Mouse (Mus musculus) ES-E14 (cell line): ENCODE results near the gene Cdca8. TPM values are rescaled to one million over a fixed set of nuclear protein-coding genes. Genes with fewer than 3 reads are reported as not detected.
"Not testable (repeated sequence)": the region's sequence is repeated elsewhere in the genome, so short reads cannot be mapped to it uniquely, and the experiment has no call there.

ENCODE experiments used
- DNase-seq: peaks from one replicate; pipeline ENCODE4 v3.0.0-alpha.2; 2013; ENCODE audit warnings: low read depth, low spot score
- H3K27ac ChIP-seq: 2 replicates; pipeline ENCODE4 v1.5.1; 2012; ENCODE audit warnings: low read depth, mild to moderate bottlenecking, low read length, moderate library complexity, mixed read lengths; ENCODE audit not compliant: poor library complexity, insufficient read depth, severe bottlenecking
- H3K36me3 ChIP-seq: 2 replicates; pipeline ENCODE4 v1.6.1; 2012; ENCODE audit warnings: mild to moderate bottlenecking, low read length, moderate library complexity, mixed read lengths; ENCODE audit not compliant: control insufficient read depth, poor library complexity, insufficient read depth, severe bottlenecking
- H3K4me1 ChIP-seq, 2 experiments: fragments of 150-350 bp in 1 of 2; sonication (generic) in 1 of 2; 2 replicates each; pipeline ENCODE4 v1.6.1; 2012; ENCODE audit warnings: low read length in 2 of 2, mild to moderate bottlenecking in 1 of 2, mixed read lengths in 1 of 2; ENCODE audit not compliant: control insufficient read depth in 2 of 2, insufficient read depth in 2 of 2, poor library complexity in 1 of 2
- H3K4me3 ChIP-seq, 2 experiments: fragments of 150-350 bp in 1 of 2; sonication (generic) in 1 of 2; 2 replicates each; pipeline ENCODE4 v1.5.1; 2012; ENCODE audit warnings: low read length in 2 of 2, low read depth in 1 of 2, mild to moderate bottlenecking in 1 of 2, mixed read lengths in 1 of 2; ENCODE audit not compliant: insufficient read depth in 1 of 2, poor library complexity in 1 of 2, severe bottlenecking in 1 of 2
- H3K9ac ChIP-seq: 2 replicates; pipeline ENCODE4 v1.6.1; 2012; ENCODE audit warnings: low read depth, mild to moderate bottlenecking, low read length, mixed read lengths; ENCODE audit not compliant: poor library complexity, insufficient read depth, severe bottlenecking
- H3K9me3 ChIP-seq: fragments of 150-350 bp; sonication (generic); 2 replicates; pipeline ENCODE4 v1.6.1; 2012; ENCODE audit warnings: low read depth, mild to moderate bottlenecking, low read length; ENCODE audit not compliant: control insufficient read depth, insufficient read depth
- CHD2 ChIP-seq: IDR thresholded peaks from 2 replicates; pipeline ENCODE4 v1.6.1; 2014; ENCODE audit warnings: mild to moderate bottlenecking, low read depth, low read length, inconsistent platforms
- HCFC1 ChIP-seq: IDR thresholded peaks from 2 replicates; pipeline ENCODE4 v1.6.1; 2012; ENCODE audit warnings: low read length, inconsistent platforms, borderline replicate concordance; ENCODE audit not compliant: insufficient read depth
- MAFK ChIP-seq: IDR thresholded peaks from 2 replicates; pipeline ENCODE4 v1.6.1; 2014; ENCODE audit warnings: mild to moderate bottlenecking, low read depth, low read length, inconsistent platforms; ENCODE audit not compliant: insufficient read depth
- ZC3H11A ChIP-seq: IDR thresholded peaks from 2 replicates; pipeline ENCODE4 v1.6.1; 2012; ENCODE audit warnings: low read depth, mild to moderate bottlenecking, inconsistent platforms, low read length, borderline replicate concordance
- ZNF384 ChIP-seq: IDR thresholded peaks from 2 replicates; pipeline ENCODE4 v1.6.1; 2012; ENCODE audit warnings: low read depth, low read length, inconsistent platforms
- in situ Hi-C, 2 experiments: fragments of 600-800 bp; cut with MboI; formaldehyde crosslinking; loops; one replicate each; pipeline ENCODE4 v1.15.1; 2025; ENCODE audit warnings: low sequenced_read_pairs in 2 of 2, inconsistent platforms in 1 of 2; ENCODE audit not compliant: unreplicated experiment in 2 of 2
- total RNA-seq: library from RNA; depleted of rRNA; stranded (reverse); fragments of 300-350 nt; gene quantifications from 2 replicates; pipeline ENCODE4 v1.2.3, GENCODE M21; 2012; rRNA removed

The Cdca8 gene
- total RNA-seq, result 83.5 and 96.1 TPM in 2 replicates

- H3K4me1 ChIP-seq, in situ Hi-C loops, DNase-seq, H3K9ac ChIP-seq, H3K9me3 ChIP-seq, H3K27ac ChIP-seq: not testable (repeated sequence)
- Histone ChIP-seq H3K36me3 (peaks cover 25% of the 10 kb centered on the region), H3K4me3 (peak within 1 kb of the TSS in 1 of 2 experiments; percentile 95; a peak in 1 of 4 replicates)
Observed at GRCm38 (mm10) chr4:124939211-124939610, at the start of gene Cdca8. Gene Cdca8, minus strand, starts transcription at chr4:124939311.

- H3K4me1 ChIP-seq, result peaks cover 2 to 17% of the 10 kb centered on the region in 2 experiments; a peak in 2 of 4 replicates
- H3K4me3 ChIP-seq, result no peak overlapping the region
- no peak overlapping the region for H3K27ac ChIP-seq
- no peaks in the 10 kb centered on the region for H3K9me3 ChIP-seq
- in situ Hi-C loops, result no loop called here
- no peak overlapping the region for H3K9ac ChIP-seq
- TF ChIP-seq CHD2, result no peak
- no peak for DNase-seq
- H3K36me3 ChIP-seq, result no peaks in the 10 kb centered on the region
Observed at GRCm38 (mm10) chr4:124988382-124988781, 49.3 kb upstream of the Cdca8 start.

- Histone ChIP-seq H3K4me1 (peaks cover 2 to 17% of the 10 kb centered on the region in 2 experiments; a peak in 2 of 4 replicates), H3K36me3 (no peaks in the 10 kb centered on the region), H3K9ac (no peak overlapping the region), H3K27ac (no peak overlapping the region), H3K4me3 (no peak overlapping the region), H3K9me3 (no peaks in the 10 kb centered on the region)
- DNase-seq, result no peak
- TF ChIP-seq ZNF384 (no peak), CHD2 (no peak), ZC3H11A (no peak), MAFK (no peak), HCFC1 (no peak)
- in situ Hi-C loops, result no loop called here
Observed at GRCm38 (mm10) chr4:124987711-124988097, 48.6 kb upstream of the Cdca8 start.

GRCm38 (mm10) chr4:124986739-124987710, 47.9 kb upstream of the Cdca8 start:
- in situ Hi-C loops, result no loop called here
- H3K9me3 ChIP-seq, result no peaks in the 10 kb centered on the region
- H3K36me3 ChIP-seq, result no peaks in the 10 kb centered on the region
- DNase-seq, result no peak
- no peak for TF ChIP-seq HCFC1
- no peak for TF ChIP-seq ZNF384
- TF ChIP-seq CHD2, result no peak
- no peak for TF ChIP-seq MAFK
- no peak for TF ChIP-seq ZC3H11A
- peak overlapping the region; percentile 64 to 80 for H3K4me3 ChIP-seq
- peak overlapping the region; percentile 66 for H3K9ac ChIP-seq
- H3K4me1 ChIP-seq, result peaks cover 2 to 17% of the 10 kb centered on the region in 2 experiments; a peak in 2 of 4 replicates
- no peak overlapping the region for H3K27ac ChIP-seq
